Mouse (Mus musculus): ENCODE data around the gene Gng7. TPM values are rescaled to one million over a fixed set of nuclear protein-coding genes. Genes with fewer than 3 reads are reported as not detected.

Gng7 gene
- polyA plus RNA-seq, 1 experiment from 2014 or later: 1.1 TPM

GRCm38 (mm10) chr10:80951761-80952390, 62.9 kb downstream of the Gng7 start:
- WGBS: 75% methylated on average over 10 of the region's 10 CpGs
- Histone ChIP-seq H3K9me3 (replicated peaks) (no peaks in the 10 kb centered on the region), H3K4me2 (no peak overlapping the region), H3K4me3 (no peak overlapping the region), H3K9ac (no peak overlapping the region), H3K4me1 (replicated peaks) (peaks cover 45% of the 10 kb centered on the region), H3K27me3 (no peaks in the 10 kb centered on the region), H3K36me3 (no peaks in the 10 kb centered on the region), H3K27ac (no peak overlapping the region)
- ATAC-seq (replicated peaks; ENCODE audit: insufficient number of reproducible peaks, insufficient read depth, low FRiP score, low read depth): no peak

DNA sequence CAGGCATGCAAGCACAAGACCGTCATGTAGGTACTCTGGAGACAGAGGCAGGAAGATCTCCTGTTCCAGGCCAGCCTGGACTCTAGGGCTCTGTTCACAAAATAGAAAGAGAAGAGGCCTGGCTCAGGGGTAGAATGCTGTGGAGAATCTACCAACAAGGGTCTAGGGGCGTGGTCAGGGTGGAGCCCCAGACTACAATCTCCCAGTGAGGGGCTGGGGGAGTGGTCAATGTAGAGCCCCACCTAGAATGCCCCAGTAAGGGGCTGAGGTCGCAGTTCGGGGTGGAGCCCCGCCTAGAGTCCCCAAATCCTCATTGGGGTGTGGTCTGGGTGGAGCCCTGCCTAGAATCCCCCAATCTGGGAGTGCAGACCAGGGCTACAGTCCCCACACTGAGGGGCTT, 64.4 kb downstream of the Gng7 start:
- 50% methylated on average over 5 of the region's 5 CpGs for WGBS
- H3K4me1 ChIP-seq (replicated peaks): peaks cover 45% of the 10 kb centered on the region
- no peak for ATAC-seq (replicated peaks; ENCODE audit: insufficient number of reproducible peaks, insufficient read depth, low FRiP score, low read depth)
- H3K9me3 ChIP-seq (replicated peaks): no peaks in the 10 kb centered on the region
- no peak overlapping the region for H3K4me3 ChIP-seq
- H3K4me2 ChIP-seq: no peak overlapping the region
- H3K36me3 ChIP-seq: no peaks in the 10 kb centered on the region
- no peaks in the 10 kb centered on the region for H3K27me3 ChIP-seq
- H3K9ac ChIP-seq: no peak overlapping the region
- no peak overlapping the region for H3K27ac ChIP-seq

DNA sequence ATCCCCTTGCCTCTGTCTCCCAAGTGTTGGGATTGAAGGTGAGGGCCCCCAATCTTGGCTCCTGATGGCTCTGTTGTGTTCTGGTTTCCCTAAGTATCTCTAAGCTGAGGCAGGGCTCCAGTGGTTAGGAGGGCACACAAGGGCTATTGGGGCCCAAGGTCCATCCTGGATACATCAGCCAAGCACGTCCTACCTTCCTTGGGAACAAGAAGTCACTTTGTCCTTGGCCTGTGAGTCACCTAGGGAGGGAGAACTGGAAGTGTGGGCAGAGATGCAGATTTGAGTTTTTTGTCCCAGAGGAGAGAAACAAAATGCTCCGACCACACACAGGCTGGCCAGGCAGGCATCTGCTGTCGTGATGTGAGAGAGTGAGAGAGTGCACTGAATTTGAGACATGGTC, 65.7 kb downstream of the Gng7 start:
- Histone ChIP-seq H3K4me3 (no peak overlapping the region), H3K27me3 (no peaks in the 10 kb centered on the region), H3K9me3 (replicated peaks) (no peaks in the 10 kb centered on the region), H3K36me3 (no peaks in the 10 kb centered on the region), H3K4me1 (replicated peaks) (peaks cover 33% of the 10 kb centered on the region), H3K4me2 (no peak overlapping the region), H3K9ac (no peak overlapping the region), H3K27ac (0 out of 2 replicates have a peak overlapping the region, but pooled peaks have one; percentile 73)
- 72% methylated on average over 3 of the region's 3 CpGs for WGBS
- no peak for ATAC-seq (replicated peaks; ENCODE audit: insufficient number of reproducible peaks, insufficient read depth, low FRiP score, low read depth)

- 31% methylated on average over 6 of the region's 6 CpGs for WGBS
- Histone ChIP-seq H3K27me3 (no peaks in the 10 kb centered on the region), H3K4me3 (no peak overlapping the region), H3K4me2 (no peak overlapping the region), H3K9ac (no peak overlapping the region; the same call in 1 of the 2 replicates), H3K36me3 (no peaks in the 10 kb centered on the region), H3K4me1 (replicated peaks) (peaks cover 34% of the 10 kb centered on the region), H3K27ac (peak overlapping the region; percentile 73), H3K9me3 (replicated peaks) (no peaks in the 10 kb centered on the region)
- peak; percentile 70 for ATAC-seq (replicated peaks; ENCODE audit: insufficient number of reproducible peaks, insufficient read depth, low FRiP score, low read depth)
Observed at GRCm38 (mm10) chr10:80948570-80948969, 66.2 kb downstream of the Gng7 start.

GRCm38 (mm10) chr10:80947802-80948201, 66.9 kb downstream of the Gng7 start:
- no peak overlapping the region for H3K9ac ChIP-seq
- no peak overlapping the region for H3K4me3 ChIP-seq
- H3K27ac ChIP-seq: peak overlapping the region; percentile 73
- H3K36me3 ChIP-seq: no peaks in the 10 kb centered on the region
- H3K4me2 ChIP-seq: no peak overlapping the region
- ATAC-seq (replicated peaks; ENCODE audit: insufficient number of reproducible peaks, insufficient read depth, low FRiP score, low read depth): peak; percentile 42; the same call in 1 of the 2 replicates
- no peaks in the 10 kb centered on the region for H3K27me3 ChIP-seq
- H3K4me1 ChIP-seq (replicated peaks): peaks cover 41% of the 10 kb centered on the region
- 13% methylated on average over 2 of the region's 2 CpGs for WGBS
- no peaks in the 10 kb centered on the region for H3K9me3 ChIP-seq (replicated peaks)

GRCm38 (mm10) chr10:80946684-80947437, 67.9 kb downstream of the Gng7 start:
- H3K4me1 ChIP-seq (replicated peaks): peaks cover 44% of the 10 kb centered on the region

GRCm38 (mm10) chr10:80944231-80944630, 70.5 kb downstream of the Gng7 start:
- WGBS: 88% methylated on average over 5 of the region's 5 CpGs
- Histone ChIP-seq H3K27ac (no peak overlapping the region), H3K36me3 (no peaks in the 10 kb centered on the region), H3K4me1 (replicated peaks) (peaks cover 70% of the 10 kb centered on the region), H3K27me3 (no peaks in the 10 kb centered on the region), H3K4me2 (no peak overlapping the region), H3K9ac (no peak overlapping the region), H3K4me3 (no peak overlapping the region), H3K9me3 (replicated peaks) (no peaks in the 10 kb centered on the region)
- ATAC-seq (replicated peaks; ENCODE audit: insufficient number of reproducible peaks, insufficient read depth, low FRiP score, low read depth): no peak

More at GRCm38 (mm10) chr10:80946684-80947437, 67.9 kb downstream of the Gng7 start:
- no peak overlapping the region for H3K9ac ChIP-seq
- no peaks in the 10 kb centered on the region for H3K27me3 ChIP-seq
- peak overlapping the region; percentile 73 for H3K27ac ChIP-seq
- no peak for ATAC-seq (replicated peaks; ENCODE audit: insufficient number of reproducible peaks, insufficient read depth, low FRiP score, low read depth)
- H3K4me2 ChIP-seq: no peak overlapping the region
- H3K9me3 ChIP-seq (replicated peaks): no peaks in the 10 kb centered on the region
- no peaks in the 10 kb centered on the region for H3K36me3 ChIP-seq
- 66% methylated on average over 14 of the region's 14 CpGs for WGBS
- H3K4me3 ChIP-seq: no peak overlapping the region

GRCm38 (mm10) chr10:80943701-80944100, 71.0 kb downstream of the Gng7 start:
- Histone ChIP-seq H3K4me3 (no peak overlapping the region), H3K27me3 (no peaks in the 10 kb centered on the region), H3K9me3 (replicated peaks) (no peaks in the 10 kb centered on the region), H3K27ac (peak overlapping the region; percentile 37), H3K36me3 (no peaks in the 10 kb centered on the region), H3K9ac (no peak overlapping the region), H3K4me1 (replicated peaks) (peaks cover 70% of the 10 kb centered on the region), H3K4me2 (no peak overlapping the region)
- 43% methylated on average over 9 of the region's 9 CpGs for WGBS
- no peak for ATAC-seq (replicated peaks; ENCODE audit: insufficient number of reproducible peaks, insufficient read depth, low FRiP score, low read depth)

GRCm38 (mm10) chr10:80942919-80943318, 71.8 kb downstream of the Gng7 start:
- Histone ChIP-seq H3K9me3 (replicated peaks) (no peaks in the 10 kb centered on the region), H3K27ac (no peak overlapping the region), H3K27me3 (no peaks in the 10 kb centered on the region), H3K36me3 (no peaks in the 10 kb centered on the region), H3K9ac (no peak overlapping the region), H3K4me1 (replicated peaks) (peaks cover 70% of the 10 kb centered on the region), H3K4me3 (no peak overlapping the region), H3K4me2 (no peak overlapping the region)
- 55% methylated on average over 8 of the region's 8 CpGs for WGBS
- ATAC-seq (replicated peaks; ENCODE audit: insufficient number of reproducible peaks, insufficient read depth, low FRiP score, low read depth): no peak

DNA sequence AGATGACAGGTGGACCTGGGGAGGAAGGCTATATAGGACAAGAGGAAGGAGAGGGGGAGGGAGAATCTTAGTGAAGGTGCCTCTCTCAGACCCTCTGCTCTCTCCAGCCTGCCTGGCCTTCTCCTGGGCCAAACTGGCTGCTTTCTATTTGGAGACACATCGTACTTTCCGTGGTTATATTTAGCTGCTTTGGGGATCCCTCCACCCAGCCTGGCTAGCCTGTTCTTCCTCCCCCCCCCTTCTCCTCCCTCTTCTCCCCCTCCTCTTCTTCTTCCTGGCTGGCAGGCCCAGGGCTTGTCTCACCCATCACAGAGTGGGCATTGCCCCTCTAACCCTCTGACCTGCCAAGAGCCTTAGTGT, 73.8 kb downstream of the Gng7 start:
- Histone ChIP-seq H3K36me3 (no peaks in the 10 kb centered on the region), H3K27ac (peak overlapping the region; percentile 99), H3K4me3 (peak overlapping the region; percentile 39; the same call in 1 of the 2 replicates), H3K4me2 (peak overlapping the region; percentile 69), H3K27me3 (no peaks in the 10 kb centered on the region), H3K9ac (0 out of 2 replicates have a peak overlapping the region, but pooled peaks have one; percentile 32), H3K4me1 (replicated peaks) (peaks cover 73% of the 10 kb centered on the region), H3K9me3 (replicated peaks) (no peaks in the 10 kb centered on the region)
- ATAC-seq (replicated peaks; ENCODE audit: insufficient number of reproducible peaks, insufficient read depth, low FRiP score, low read depth): peak; percentile 37
- 20% methylated on average over 2 of the region's 2 CpGs for WGBS

- ATAC-seq (replicated peaks; ENCODE audit: insufficient number of reproducible peaks, insufficient read depth, low FRiP score, low read depth): peak; percentile 79
- no peaks in the 10 kb centered on the region for H3K9me3 ChIP-seq (replicated peaks)
- no peaks in the 10 kb centered on the region for H3K36me3 ChIP-seq
- H3K4me2 ChIP-seq: peak overlapping the region; percentile 69
- H3K4me1 ChIP-seq (replicated peaks): peaks cover 78% of the 10 kb centered on the region
- peak overlapping the region; percentile 45 for H3K9ac ChIP-seq
- 17% methylated on average over 8 of the region's 8 CpGs for WGBS
- peak overlapping the region; percentile 39 for H3K4me3 ChIP-seq
- H3K27me3 ChIP-seq: no peaks in the 10 kb centered on the region
- peak overlapping the region; percentile 99 for H3K27ac ChIP-seq
Observed at GRCm38 (mm10) chr10:80940320-80940987, 74.3 kb downstream of the Gng7 start.
